Mouse (Mus musculus): Measurements from ENCODE around the gene Scn2b. TPM values are rescaled to one million over a fixed set of nuclear protein-coding genes. Genes with fewer than 3 reads are reported as not detected.

Scn2b gene
- total RNA-seq, 2 experiments from 2014 or later = 17.9 to 19.4 TPM

DNA sequence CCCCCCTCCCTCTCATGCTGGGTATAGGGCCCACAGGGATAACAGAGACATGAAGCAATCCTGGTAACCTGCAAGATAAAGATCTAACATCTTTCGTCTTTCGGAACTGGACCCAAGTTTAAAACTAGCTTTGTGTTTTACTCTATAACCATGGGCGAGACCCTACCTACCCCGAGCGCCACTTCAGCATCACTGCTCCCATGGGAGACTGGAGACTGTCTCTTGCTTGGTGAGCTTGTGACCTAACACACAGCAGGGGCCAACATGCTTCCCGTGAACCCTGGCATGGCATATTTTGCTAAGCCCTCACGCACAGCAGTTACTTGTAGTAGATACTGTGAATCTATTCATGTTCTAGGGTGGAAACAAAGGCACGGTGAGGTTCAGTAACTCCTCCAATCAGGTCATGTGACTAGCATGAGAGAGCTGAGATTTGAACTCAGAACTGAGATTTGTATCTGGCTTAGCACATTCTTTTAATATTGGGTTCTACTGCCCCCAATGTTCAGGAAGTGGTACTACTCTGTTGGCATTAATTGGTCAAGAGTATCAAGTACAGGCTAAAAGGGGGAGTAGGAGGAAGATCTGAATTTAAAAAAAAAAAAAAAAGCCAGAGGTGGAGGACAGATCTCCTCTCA, 1.9 kb downstream of the Scn2b start:
- DNase-seq = no peak
- intact Hi-C loops (cut with DNase I) = no loop called here

- intact Hi-C loops (cut with DNase I) = no loop called here
Measured at GRCm38 (mm10) chr9:45119954-45120530, 2.5 kb downstream of the Scn2b start.

DNA sequence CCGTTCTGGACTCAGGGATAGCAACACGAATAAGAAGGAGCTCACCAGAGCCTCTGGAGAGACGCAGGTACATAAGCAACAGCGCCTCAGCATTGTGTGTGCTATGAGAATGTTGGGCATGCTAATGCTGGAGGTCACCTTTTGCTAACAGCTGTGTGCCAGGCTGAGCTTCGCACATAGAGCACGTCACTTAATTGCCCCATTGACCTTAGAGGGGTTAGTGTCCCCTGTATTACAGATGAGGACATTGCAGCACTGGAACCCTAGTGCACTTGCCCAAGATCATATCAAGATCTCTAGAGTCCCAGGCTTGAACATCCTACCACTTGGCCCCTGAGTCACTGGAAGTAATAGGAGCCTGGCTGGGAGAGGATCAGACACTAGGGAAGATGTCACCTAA, 3.0 kb downstream of the Scn2b start:
- intact Hi-C loops (cut with DNase I) = no loop called here
- DNase-seq = no peak

More at GRCm38 (mm10) chr9:45119954-45120530, 2.5 kb downstream of the Scn2b start:
- no peak for DNase-seq

GRCm38 (mm10) chr9:45121001-45121400, 3.4 kb downstream of the Scn2b start:
- intact Hi-C loops (cut with DNase I) = no loop called here
- no peak for DNase-seq

DNA sequence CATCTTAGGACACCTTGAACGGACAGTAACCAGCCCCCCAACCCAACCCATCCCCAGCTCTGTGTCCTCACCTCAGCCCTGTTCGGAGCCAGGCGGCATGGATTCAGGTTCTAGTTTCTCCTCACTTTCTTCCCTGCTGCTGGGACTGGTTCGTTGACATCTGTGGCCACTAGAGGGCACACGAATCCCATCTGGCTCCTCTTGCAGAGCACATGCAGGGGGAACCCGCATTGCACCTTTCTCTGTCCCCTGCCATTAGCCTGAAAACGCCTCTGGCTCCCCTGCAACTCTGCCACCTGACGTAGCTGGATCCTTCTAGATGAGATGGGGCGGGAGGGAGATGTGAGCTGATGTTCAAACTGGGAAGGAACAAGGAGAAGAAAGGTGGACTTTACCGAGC, 4.2 kb downstream of the Scn2b start:
- intact Hi-C loops (cut with DNase I) = no loop called here
- peak; percentile 80 for DNase-seq

- intact Hi-C loops (cut with DNase I) = no loop called here
- peak; percentile 26 for DNase-seq
Measured at GRCm38 (mm10) chr9:45122209-45122761, 4.7 kb downstream of the Scn2b start.

DNA sequence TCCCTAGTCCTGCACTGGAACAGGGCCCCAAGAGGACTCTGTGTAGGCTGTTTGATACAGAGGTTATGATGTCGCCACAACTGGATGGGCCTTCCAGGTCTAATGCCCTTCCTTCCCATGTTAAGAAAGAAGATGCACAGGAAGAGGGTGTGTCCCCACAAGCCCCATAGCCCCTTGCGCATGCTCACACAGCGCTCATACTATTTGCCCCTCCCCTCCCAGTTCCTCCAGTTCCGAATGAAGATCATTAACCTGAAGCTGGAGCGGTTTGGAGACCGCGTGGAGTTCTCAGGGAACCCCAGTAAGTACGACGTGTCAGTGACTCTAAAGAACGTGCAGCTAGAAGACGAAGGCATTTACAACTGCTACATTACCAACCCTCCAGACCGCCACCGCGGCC, 7.6 kb downstream of the Scn2b start:
- intact Hi-C loops (cut with DNase I) = no loop called here
- DNase-seq = no peak

DNA sequence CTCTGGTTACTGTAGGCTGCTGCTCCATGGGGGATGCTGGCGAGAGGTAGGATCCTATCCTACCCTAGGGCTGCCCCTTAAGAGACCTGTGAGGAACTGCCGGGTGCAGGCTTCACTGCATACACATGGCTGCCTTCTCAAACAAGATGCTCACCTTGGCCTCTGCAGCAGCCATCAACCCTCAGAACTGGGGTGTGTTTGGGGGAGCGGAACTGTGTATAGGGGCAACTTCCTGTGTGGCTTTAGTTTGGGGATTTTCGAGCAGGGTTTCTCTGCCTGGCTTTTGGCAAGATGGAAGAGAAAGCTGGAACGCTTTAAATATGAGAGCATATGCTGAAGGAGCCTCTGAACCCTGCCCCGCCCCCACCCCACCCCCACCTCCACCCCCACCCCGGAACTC, 9.4 kb downstream of the Scn2b start:
- no peak for DNase-seq
- intact Hi-C loops (cut with DNase I) = no loop called here

DNA sequence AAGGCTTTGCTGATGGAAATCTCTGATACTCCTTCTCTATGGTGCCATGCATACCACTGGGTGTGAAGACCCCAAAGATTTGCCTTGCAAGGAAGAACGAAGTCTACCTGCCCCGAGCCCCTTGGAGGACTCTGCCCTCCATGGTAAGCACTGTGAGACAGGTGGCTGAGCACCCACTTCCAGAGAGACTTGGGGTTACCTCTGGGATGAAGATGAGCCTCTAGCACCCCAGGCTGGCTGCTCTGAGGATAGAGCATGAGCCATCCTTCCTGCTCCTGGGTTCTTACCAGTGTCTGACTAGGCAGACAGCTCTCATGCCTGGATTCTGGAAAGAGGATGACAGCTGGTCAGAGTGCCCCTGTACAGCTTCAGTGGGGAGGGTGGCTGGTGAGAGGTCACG, 12.5 kb downstream of the Scn2b start:
- no peak for DNase-seq
- intact Hi-C loops (cut with DNase I) = no loop called here

- intact Hi-C loops (cut with DNase I) = no loop called here
- peak; percentile 65 for DNase-seq
Measured at GRCm38 (mm10) chr9:45133484-45134310, 16.1 kb downstream of the Scn2b start.

DNA sequence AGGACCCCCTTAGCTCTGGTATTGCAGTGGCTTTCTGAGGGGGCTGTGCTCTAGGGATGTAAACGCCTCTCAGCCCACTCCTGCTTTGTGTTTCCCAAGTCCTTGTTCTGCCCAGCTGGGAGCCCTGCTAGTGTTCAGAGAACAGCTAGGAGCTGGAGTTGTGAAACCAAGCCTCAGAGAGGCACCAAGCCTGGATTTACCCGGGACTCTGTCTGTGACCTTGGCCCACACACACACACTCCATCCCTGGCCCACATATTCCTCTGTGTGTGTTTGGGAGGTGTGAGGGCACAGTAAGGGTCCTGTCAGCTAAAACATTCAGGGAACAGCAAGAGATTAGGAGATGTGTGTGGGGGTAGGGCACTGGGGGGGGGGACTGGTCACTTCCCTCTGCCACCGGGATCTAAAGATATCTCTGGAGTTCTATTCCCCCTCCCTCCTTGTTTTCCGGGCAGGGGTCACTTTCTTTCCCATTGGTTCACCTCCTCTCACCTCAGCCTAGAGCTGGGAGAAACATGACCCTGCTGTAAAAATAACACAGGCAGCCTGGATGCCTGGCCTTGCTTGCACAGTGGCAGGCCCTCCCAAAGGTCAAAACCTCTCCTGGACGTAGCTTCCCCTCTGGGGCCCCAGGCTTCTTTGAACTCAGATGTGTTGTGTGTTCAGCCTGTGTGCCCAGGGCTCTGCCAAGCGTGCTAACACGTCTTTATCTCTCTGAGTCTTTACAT, 19.0 kb downstream of the Scn2b start:
- no peak for DNase-seq
- intact Hi-C loops (cut with DNase I) = no loop called here

DNA sequence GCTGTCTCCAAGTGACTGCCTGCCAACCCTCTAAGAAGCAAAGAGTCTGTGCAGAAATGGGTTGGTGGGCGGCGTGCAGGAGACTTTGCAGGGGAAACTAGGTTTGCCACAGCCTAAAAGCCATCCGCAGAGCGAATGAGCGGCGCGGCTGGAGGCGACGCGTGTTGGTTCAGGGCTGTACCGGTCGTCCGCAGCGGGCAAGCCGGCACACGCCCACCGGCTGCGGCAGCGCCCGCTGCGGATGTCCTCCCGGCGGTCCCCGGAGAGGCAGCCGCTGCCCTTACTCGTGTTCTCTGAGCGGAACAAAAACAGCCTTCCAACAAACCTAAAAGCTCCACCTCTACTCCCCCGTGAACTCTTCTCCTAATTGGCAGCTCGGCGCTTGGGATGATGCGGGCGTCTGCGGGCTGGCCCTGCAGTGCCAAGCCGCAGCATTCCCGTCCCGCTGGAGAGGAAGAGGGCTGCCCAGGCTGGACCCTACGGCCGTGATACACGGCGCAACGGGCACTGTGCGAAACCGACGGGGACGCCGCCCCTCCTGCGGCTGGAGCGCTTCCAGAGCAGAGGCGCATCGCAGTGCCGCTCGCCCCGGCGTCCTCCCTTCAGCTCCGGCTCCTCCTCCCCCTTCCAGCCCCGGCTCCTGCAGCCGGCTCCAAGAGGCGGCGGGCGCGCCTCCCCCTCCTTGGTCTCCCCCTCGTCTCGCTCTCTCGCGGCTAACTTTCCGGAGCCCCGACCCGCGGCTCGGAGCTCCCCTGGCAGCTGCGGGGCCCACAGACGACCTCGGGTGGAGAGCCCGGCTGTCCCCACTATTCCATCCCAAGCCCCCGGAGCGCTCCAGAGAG, 20.8 kb downstream of the Scn2b start, which contains the start of gene Scn4b:
Scn4b (plus strand) TSS at position 205 of the 842 bp plus-strand sequence.
- peak; percentile 35 for DNase-seq
- intact Hi-C loops (cut with DNase I) = no loop called here

- intact Hi-C loops (cut with DNase I) = no loop called here
Measured at GRCm38 (mm10) chr9:45139082-45139481, 21.5 kb downstream of the Scn2b start.

GRCm38 (mm10) chr9:45140945-45141344, 23.4 kb downstream of the Scn2b start:
- intact Hi-C loops (cut with DNase I) = loop anchor here (10.0 kb wide), 4 partner anchors 116 to 486 kb away; no protein-coding TSS in a partner anchor

More at GRCm38 (mm10) chr9:45139082-45139481, 21.5 kb downstream of the Scn2b start:
- DNase-seq = no peak

DNA sequence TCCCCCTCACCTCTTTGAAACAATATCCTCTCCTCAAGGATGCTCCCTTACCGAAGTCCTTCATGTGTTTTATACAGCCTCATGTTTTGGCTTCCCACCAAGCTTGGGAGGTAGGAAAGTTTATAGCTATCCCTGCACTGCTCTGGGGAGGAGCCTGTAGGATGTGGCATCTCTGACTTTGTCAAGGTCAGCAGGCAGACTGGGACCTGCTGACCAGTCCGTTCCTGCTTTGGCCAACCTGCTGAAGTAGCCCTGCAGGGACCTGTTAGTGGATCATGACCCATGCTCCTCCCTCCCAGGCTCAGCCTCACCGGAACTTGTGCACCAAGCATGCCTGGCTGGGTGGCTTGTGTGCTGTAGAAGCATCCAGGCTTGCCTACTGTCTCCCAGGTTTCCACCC, 25.1 kb downstream of the Scn2b start:
- DNase-seq = no peak
- intact Hi-C loops (cut with DNase I) = loop anchor here (10.0 kb wide), 4 partner anchors 118 to 488 kb away; no protein-coding TSS in a partner anchor

More at GRCm38 (mm10) chr9:45140945-45141344, 23.4 kb downstream of the Scn2b start:
- DNase-seq = no peak

DNA sequence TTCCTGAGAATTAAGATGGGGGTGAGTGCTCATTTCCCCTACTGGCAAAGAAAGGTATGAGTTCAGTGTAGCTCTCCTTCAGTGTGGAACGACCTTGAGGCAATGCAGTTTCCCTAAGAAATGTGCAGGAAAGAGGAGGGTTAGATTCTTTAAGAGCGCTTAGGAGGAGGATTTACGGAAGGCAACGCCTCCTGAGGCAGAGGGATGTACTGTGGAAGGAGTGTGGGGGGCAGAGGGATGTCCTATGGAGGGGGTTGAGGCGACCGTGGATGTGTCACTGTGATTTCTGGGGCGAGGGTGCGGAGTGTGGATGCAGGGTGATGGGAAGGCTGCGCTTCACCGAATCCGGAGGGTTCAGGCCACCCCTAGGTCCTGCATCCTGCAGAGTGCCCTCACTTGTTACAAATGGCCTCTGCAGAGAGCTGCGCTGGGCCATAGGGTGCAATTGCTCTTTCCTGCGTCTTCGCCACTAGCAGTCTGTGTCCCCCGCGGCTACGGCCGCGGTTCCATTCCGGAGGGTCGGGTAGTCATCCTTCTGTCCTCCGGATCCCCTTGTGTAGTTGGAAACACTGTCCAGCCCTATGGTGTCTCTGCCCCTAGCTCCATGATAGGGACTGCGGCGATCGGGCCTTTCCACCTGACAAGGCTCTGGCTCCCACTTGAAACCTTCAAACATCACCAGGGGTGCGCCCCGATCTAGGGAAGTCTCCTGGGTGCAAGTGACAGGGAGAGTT, 28.1 kb downstream of the Scn2b start:
- intact Hi-C loops (cut with DNase I) = loop anchor here (10.0 kb wide), 4 partner anchors 121 to 491 kb away; no protein-coding TSS in a partner anchor
- peak; percentile 10 for DNase-seq

DNA sequence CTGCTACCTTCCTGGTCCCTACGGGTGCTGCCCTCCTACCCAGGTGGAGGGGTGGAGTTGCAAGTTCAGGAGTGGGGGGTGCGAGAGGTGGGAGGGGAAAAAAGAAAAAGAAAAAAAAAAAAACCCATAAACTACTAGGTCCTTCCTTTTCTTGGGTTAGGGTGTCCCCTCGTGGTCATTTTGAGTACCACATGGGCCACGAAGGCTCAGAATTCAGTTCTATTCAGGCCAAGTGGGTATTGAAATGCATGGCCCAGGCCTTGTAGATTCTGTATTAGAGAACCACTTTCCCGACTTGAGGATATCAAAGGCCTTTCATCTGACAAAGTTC, 28.6 kb downstream of the Scn2b start:
- intact Hi-C loops (cut with DNase I) = loop anchor here (10.0 kb wide), 4 partner anchors 121 to 491 kb away; no protein-coding TSS in a partner anchor
- peak; percentile 69 for DNase-seq

DNA sequence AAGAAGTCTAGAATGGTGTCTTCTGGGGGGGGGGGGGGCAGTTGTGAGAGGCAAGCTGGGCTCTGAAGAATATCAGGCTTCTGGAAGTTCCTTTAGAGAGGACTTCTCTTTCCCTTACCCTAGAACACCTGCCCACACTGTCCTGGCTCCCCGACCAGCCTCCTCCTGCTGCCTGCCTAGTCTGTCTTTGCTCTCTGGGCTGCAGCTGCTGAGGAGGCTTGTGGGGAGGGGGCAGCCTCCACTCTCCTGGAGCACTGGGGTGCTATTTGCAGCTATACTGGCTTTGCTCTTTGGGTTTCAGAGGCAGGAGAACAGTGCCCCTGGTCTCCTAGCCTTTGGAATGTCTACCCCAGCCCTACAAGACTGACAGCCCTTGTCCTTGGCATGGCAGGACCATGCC, 33.4 kb downstream of the Scn2b start:
- no peak for DNase-seq
- intact Hi-C loops (cut with DNase I) = no loop called here

GRCm38 (mm10) chr9:45153361-45153760, 35.8 kb downstream of the Scn2b start:
- intact Hi-C loops (cut with DNase I) = no loop called here

More at GRCm38 (mm10) chr9:45153361-45153760, 35.8 kb downstream of the Scn2b start:
- DNase-seq = no peak
